Mouse (Mus musculus): ENCODE results near the gene Rnf130. TPM values are rescaled to one million over a fixed set of nuclear protein-coding genes. Genes with fewer than 3 reads are reported as not detected.

The Rnf130 gene
- total and polyA plus RNA-seq, 2 experiments from 2014 or later = 42.3 to 47.6 TPM

- 59% methylated on average over 4 of the region's 4 CpGs for WGBS
- ATAC-seq (ENCODE audit: insufficient read depth, low read depth) = no peak
Measured at GRCm38 (mm10) chr11:50036781-50037460, 11.8 kb downstream of the Rnf130 start.

DNA sequence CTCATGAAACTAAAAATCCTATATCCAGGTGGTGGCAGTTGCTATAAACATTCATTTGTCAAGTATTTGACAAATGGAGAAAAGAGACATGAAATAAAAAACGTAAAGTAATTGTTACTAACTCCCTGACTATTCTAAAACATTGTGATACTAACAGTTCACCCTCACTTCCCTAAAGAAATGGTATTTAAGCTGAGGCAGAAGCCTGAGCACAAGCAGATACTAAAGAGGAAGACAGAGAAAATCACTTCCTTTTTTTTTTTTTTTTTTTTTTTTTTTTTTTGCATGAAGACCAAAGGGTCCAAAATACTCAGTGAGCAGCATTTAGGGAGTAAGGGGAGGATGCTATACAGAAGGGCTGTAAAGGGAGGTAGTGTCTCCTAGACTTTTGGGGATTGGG lies 13.6 kb downstream of the Rnf130 start:
- WGBS = 89% methylated on average over 1 of the region's 1 CpGs
- Histone ChIP-seq H3K36me3 (replicated peaks; ENCODE audit: control insufficient read depth, insufficient read depth, low read length) (no peaks in the 10 kb centered on the region), H3K4me2 (ENCODE audit: low read depth, low read length) (no peak overlapping the region), H3K27ac (ENCODE audit: low read depth) (no peak overlapping the region), H3K9me3 (replicated peaks; ENCODE audit: control insufficient read depth, low read length) (no peaks in the 10 kb centered on the region), H3K9ac (replicated peaks; ENCODE audit: low read depth, low read length) (no peak overlapping the region), H3K4me3 (ENCODE audit: low read depth, low read length) (no peak overlapping the region), H3K4me1 (ENCODE audit: control insufficient read depth, insufficient read depth) (peaks cover 11% of the 10 kb centered on the region; the same call in 1 of the 2 replicates), H3K27me3 (ENCODE audit: control insufficient read depth, insufficient read depth, low read length) (no peaks in the 10 kb centered on the region)
- DNase-seq (ENCODE audit: low spot score) = no peak
- TF ChIP-seq EP300 (IDR thresholded peaks at IDR 0.05; ENCODE audit: low read depth) = no peak
- TF ChIP-seq CTCF (IDR thresholded peaks at IDR 0.05; ENCODE audit: low read depth) = no peak
- ATAC-seq (ENCODE audit: insufficient read depth, low read depth) = no peak

More at GRCm38 (mm10) chr11:50036781-50037460, 11.8 kb downstream of the Rnf130 start:
- no peaks in the 10 kb centered on the region for H3K9me3 ChIP-seq (replicated peaks; ENCODE audit: control insufficient read depth, low read length)
- no peak for TF ChIP-seq EP300 (IDR thresholded peaks at IDR 0.05; ENCODE audit: low read depth)
- TF ChIP-seq CTCF (IDR thresholded peaks at IDR 0.05; ENCODE audit: low read depth) = no peak
- no peak overlapping the region for H3K9ac ChIP-seq (replicated peaks; ENCODE audit: low read depth, low read length)
- H3K4me2 ChIP-seq (ENCODE audit: low read depth, low read length) = no peak overlapping the region
- H3K27me3 ChIP-seq (ENCODE audit: control insufficient read depth, insufficient read depth, low read length) = no peaks in the 10 kb centered on the region
- H3K4me3 ChIP-seq (ENCODE audit: low read depth, low read length) = no peak overlapping the region
- no peak for DNase-seq (ENCODE audit: low spot score)
- no peak overlapping the region for H3K27ac ChIP-seq (ENCODE audit: low read depth)
- peaks cover 5% of the 10 kb centered on the region; the same call in 1 of the 2 replicates for H3K4me1 ChIP-seq (ENCODE audit: control insufficient read depth, insufficient read depth)
- H3K36me3 ChIP-seq (replicated peaks; ENCODE audit: control insufficient read depth, insufficient read depth, low read length) = no peaks in the 10 kb centered on the region

GRCm38 (mm10) chr11:50041148-50041547 lies 16.0 kb downstream of the Rnf130 start:
- no peak overlapping the region for H3K4me2 ChIP-seq (ENCODE audit: low read depth, low read length)
- no peak overlapping the region for H3K4me3 ChIP-seq (ENCODE audit: low read depth, low read length)
- no peaks in the 10 kb centered on the region for H3K9me3 ChIP-seq (replicated peaks; ENCODE audit: control insufficient read depth, low read length)
- H3K27me3 ChIP-seq (ENCODE audit: control insufficient read depth, insufficient read depth, low read length) = no peaks in the 10 kb centered on the region
- no peak overlapping the region for H3K9ac ChIP-seq (replicated peaks; ENCODE audit: low read depth, low read length)
- DNase-seq (ENCODE audit: low spot score) = no peak
- TF ChIP-seq CTCF (IDR thresholded peaks at IDR 0.05; ENCODE audit: low read depth) = no peak
- no peak for TF ChIP-seq EP300 (IDR thresholded peaks at IDR 0.05; ENCODE audit: low read depth)
- H3K36me3 ChIP-seq (replicated peaks; ENCODE audit: control insufficient read depth, insufficient read depth, low read length) = no peaks in the 10 kb centered on the region
- WGBS = 74% methylated on average over 3 of the region's 3 CpGs
- no peak for ATAC-seq (ENCODE audit: insufficient read depth, low read depth)
- H3K4me1 ChIP-seq (ENCODE audit: control insufficient read depth, insufficient read depth) = peaks cover 11% of the 10 kb centered on the region; the same call in 1 of the 2 replicates
- H3K27ac ChIP-seq (ENCODE audit: low read depth) = no peak overlapping the region

DNA sequence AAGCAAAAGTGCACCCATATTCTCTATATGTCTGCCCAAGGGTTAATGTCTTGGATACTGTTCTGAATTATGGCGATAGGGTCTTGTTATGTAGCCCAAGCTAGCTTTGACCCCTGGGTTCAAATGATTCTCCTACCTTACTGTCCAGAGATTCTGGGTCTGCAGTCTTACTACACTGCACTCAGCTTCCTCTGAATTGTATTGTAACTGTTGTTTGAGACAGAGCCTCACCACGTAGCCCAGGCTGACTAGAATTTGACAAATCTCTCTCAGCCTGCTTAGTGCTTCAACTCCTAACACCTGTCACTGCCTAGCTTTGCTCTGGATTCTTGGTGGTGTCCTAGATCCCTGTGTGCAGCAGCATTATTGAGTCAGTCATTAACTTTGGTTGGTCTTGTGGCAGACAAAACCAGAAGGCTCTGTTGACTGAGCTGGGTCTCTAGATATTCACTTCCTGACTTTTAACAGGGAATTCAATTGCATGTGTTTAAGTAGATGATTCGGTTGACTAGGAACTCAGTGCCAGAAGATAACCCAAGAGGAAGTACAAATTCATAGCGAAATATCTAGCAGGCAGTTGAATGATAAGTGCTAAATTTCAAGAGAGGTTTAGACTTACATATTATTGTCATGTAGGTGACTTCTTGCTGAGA lies 17.3 kb downstream of the Rnf130 start:
- 0 out of 2 replicates have a peak, but pooled peaks cover 12% of the 10 kb centered on the region for H3K4me1 ChIP-seq (ENCODE audit: control insufficient read depth, insufficient read depth)
- 57% methylated on average over 4 of the region's 4 CpGs for WGBS
- no peak overlapping the region for H3K4me3 ChIP-seq (ENCODE audit: low read depth, low read length)
- no peak for DNase-seq (ENCODE audit: low spot score)
- no peak for ATAC-seq (ENCODE audit: insufficient read depth, low read depth)
- no peak overlapping the region for H3K4me2 ChIP-seq (ENCODE audit: low read depth, low read length)
- no peak overlapping the region for H3K27ac ChIP-seq (ENCODE audit: low read depth)
- no peaks in the 10 kb centered on the region for H3K27me3 ChIP-seq (ENCODE audit: control insufficient read depth, insufficient read depth, low read length)
- H3K36me3 ChIP-seq (replicated peaks; ENCODE audit: control insufficient read depth, insufficient read depth, low read length) = no peaks in the 10 kb centered on the region
- no peak for TF ChIP-seq EP300 (IDR thresholded peaks at IDR 0.05; ENCODE audit: low read depth)
- TF ChIP-seq CTCF (IDR thresholded peaks at IDR 0.05; ENCODE audit: low read depth) = no peak
- no peaks in the 10 kb centered on the region for H3K9me3 ChIP-seq (replicated peaks; ENCODE audit: control insufficient read depth, low read length)
- no peak overlapping the region for H3K9ac ChIP-seq (replicated peaks; ENCODE audit: low read depth, low read length)

GRCm38 (mm10) chr11:50044454-50044853 lies 19.3 kb downstream of the Rnf130 start:
- Histone ChIP-seq H3K4me1 (ENCODE audit: control insufficient read depth, insufficient read depth) (peaks cover 21% of the 10 kb centered on the region; the same call in 1 of the 2 replicates), H3K9me3 (replicated peaks; ENCODE audit: control insufficient read depth, low read length) (no peaks in the 10 kb centered on the region), H3K4me2 (ENCODE audit: low read depth, low read length) (no peak overlapping the region), H3K9ac (replicated peaks; ENCODE audit: low read depth, low read length) (no peak overlapping the region), H3K27ac (ENCODE audit: low read depth) (no peak overlapping the region), H3K4me3 (ENCODE audit: low read depth, low read length) (no peak overlapping the region), H3K36me3 (replicated peaks; ENCODE audit: control insufficient read depth, insufficient read depth, low read length) (no peaks in the 10 kb centered on the region), H3K27me3 (ENCODE audit: control insufficient read depth, insufficient read depth, low read length) (no peaks in the 10 kb centered on the region)
- ATAC-seq (ENCODE audit: insufficient read depth, low read depth) (no peak), DNase-seq (ENCODE audit: low spot score) (no peak)
- TF ChIP-seq CTCF (IDR thresholded peaks at IDR 0.05; ENCODE audit: low read depth) (no peak), EP300 (IDR thresholded peaks at IDR 0.05; ENCODE audit: low read depth) (no peak)
- 68% methylated on average over 4 of the region's 4 CpGs for WGBS
